Mouse (Mus musculus): ENCODE data around the gene Atrnl1. TPM values are rescaled to one million over a fixed set of nuclear protein-coding genes. Genes with fewer than 3 reads are reported as not detected.

Atrnl1 gene
- total and polyA plus RNA-seq, 2 experiments from 2014 or later, result 5.4 to 60.5 TPM

- ATAC-seq (ENCODE audit: low FRiP score) (no peak), DNase-seq (ENCODE audit: low spot score) (no peak)
- no peaks in the 10 kb centered on the region for H3K27me3 ChIP-seq (ENCODE audit: insufficient read depth, low read length)
- TF ChIP-seq CTCF (IDR thresholded peaks at IDR 0.05), result no peak
- no peak overlapping the region for H3K4me2 ChIP-seq (ENCODE audit: low read depth, low read length, poor library complexity, severe bottlenecking)
- H3K36me3 ChIP-seq (ENCODE audit: insufficient read depth, low read length), result no peaks in the 10 kb centered on the region
- H3K9me3 ChIP-seq (ENCODE audit: low read length), result no peaks in the 10 kb centered on the region
- H3K27ac ChIP-seq (ENCODE audit: low read depth, low read length), result no peak overlapping the region
- no peak overlapping the region for H3K9ac ChIP-seq (replicated peaks; ENCODE audit: low read length, poor library complexity, severe bottlenecking)
- H3K4me3 ChIP-seq (ENCODE audit: low read depth, low read length), result no peak overlapping the region
- H3K4me1 ChIP-seq (ENCODE audit: insufficient read depth, low read length), result no peaks in the 10 kb centered on the region
- 92% methylated on average over 7 of the region's 7 CpGs for WGBS
These were observed 271.1 kb downstream of the Atrnl1 start for GRCm38 (mm10) chr19:57881927-57882326.

- no peak overlapping the region for H3K27ac ChIP-seq (ENCODE audit: low read depth, low read length)
- no peak overlapping the region for H3K4me3 ChIP-seq (ENCODE audit: low read depth, low read length)
- H3K27me3 ChIP-seq (ENCODE audit: insufficient read depth, low read length), result no peaks in the 10 kb centered on the region
- no peaks in the 10 kb centered on the region for H3K9me3 ChIP-seq (ENCODE audit: low read length)
- TF ChIP-seq CTCF (IDR thresholded peaks at IDR 0.05), result no peak
- H3K4me1 ChIP-seq (ENCODE audit: insufficient read depth, low read length), result 0 out of 2 replicates have a peak, but pooled peaks cover 4% of the 10 kb centered on the region
- H3K9ac ChIP-seq (replicated peaks; ENCODE audit: low read length, poor library complexity, severe bottlenecking), result no peak overlapping the region
- H3K4me2 ChIP-seq (ENCODE audit: low read depth, low read length, poor library complexity, severe bottlenecking), result no peak overlapping the region
- ATAC-seq (ENCODE audit: low FRiP score) (no peak), DNase-seq (ENCODE audit: low spot score) (no peak)
- H3K36me3 ChIP-seq (ENCODE audit: insufficient read depth, low read length), result no peaks in the 10 kb centered on the region
- WGBS, result 89% methylated on average over 8 of the region's 8 CpGs
These were observed 278.0 kb downstream of the Atrnl1 start for GRCm38 (mm10) chr19:57888871-57889270.

DNA sequence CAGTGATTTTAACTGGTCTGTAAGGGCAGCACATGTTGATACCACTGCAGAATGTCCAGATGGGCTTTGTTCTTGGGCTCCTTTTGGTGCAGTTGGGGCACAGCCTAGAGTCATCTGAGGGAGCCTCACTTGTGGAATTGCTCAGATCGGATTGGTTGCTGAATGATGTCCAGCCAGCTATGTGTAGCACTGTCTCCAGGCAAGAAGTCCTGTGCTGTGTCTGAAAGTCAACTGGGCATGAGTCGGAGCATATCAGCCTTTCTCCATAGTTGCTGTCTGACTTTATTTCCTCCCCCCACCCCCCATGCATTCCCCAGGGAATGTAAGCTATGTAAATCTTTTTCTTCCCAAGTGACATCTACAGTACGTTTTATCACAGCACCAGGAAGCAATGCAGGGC lies 278.9 kb downstream of the Atrnl1 start:
- WGBS, result 60% methylated on average over 3 of the region's 3 CpGs
- H3K4me3 ChIP-seq (ENCODE audit: low read depth, low read length), result no peak overlapping the region
- no peak overlapping the region for H3K27ac ChIP-seq (ENCODE audit: low read depth, low read length)
- H3K9ac ChIP-seq (replicated peaks; ENCODE audit: low read length, poor library complexity, severe bottlenecking), result no peak overlapping the region
- H3K4me1 ChIP-seq (ENCODE audit: insufficient read depth, low read length), result 0 out of 2 replicates have a peak, but pooled peaks cover 4% of the 10 kb centered on the region
- no peak for TF ChIP-seq CTCF (IDR thresholded peaks at IDR 0.05)
- H3K4me2 ChIP-seq (ENCODE audit: low read depth, low read length, poor library complexity, severe bottlenecking), result no peak overlapping the region
- DNase-seq (ENCODE audit: low spot score) (no peak), ATAC-seq (ENCODE audit: low FRiP score) (no peak)
- no peaks in the 10 kb centered on the region for H3K36me3 ChIP-seq (ENCODE audit: insufficient read depth, low read length)
- H3K9me3 ChIP-seq (ENCODE audit: low read length), result no peaks in the 10 kb centered on the region
- H3K27me3 ChIP-seq (ENCODE audit: insufficient read depth, low read length), result no peaks in the 10 kb centered on the region

- Histone ChIP-seq H3K4me2 (ENCODE audit: low read depth, low read length, poor library complexity, severe bottlenecking) (no peak overlapping the region), H3K9ac (replicated peaks; ENCODE audit: low read length, poor library complexity, severe bottlenecking) (no peak overlapping the region), H3K36me3 (ENCODE audit: insufficient read depth, low read length) (no peaks in the 10 kb centered on the region), H3K4me3 (ENCODE audit: low read depth, low read length) (no peak overlapping the region), H3K27ac (ENCODE audit: low read depth, low read length) (no peak overlapping the region), H3K27me3 (ENCODE audit: insufficient read depth, low read length) (no peaks in the 10 kb centered on the region), H3K9me3 (ENCODE audit: low read length) (no peaks in the 10 kb centered on the region), H3K4me1 (ENCODE audit: insufficient read depth, low read length) (0 out of 2 replicates have a peak, but pooled peaks cover 4% of the 10 kb centered on the region)
- 32% methylated on average over 3 of the region's 3 CpGs for WGBS
- TF ChIP-seq CTCF (IDR thresholded peaks at IDR 0.05), result no peak
- ATAC-seq (ENCODE audit: low FRiP score), result no peak
- DNase-seq (ENCODE audit: low spot score), result no peak
These were observed 280.1 kb downstream of the Atrnl1 start for GRCm38 (mm10) chr19:57890954-57891353.

DNA sequence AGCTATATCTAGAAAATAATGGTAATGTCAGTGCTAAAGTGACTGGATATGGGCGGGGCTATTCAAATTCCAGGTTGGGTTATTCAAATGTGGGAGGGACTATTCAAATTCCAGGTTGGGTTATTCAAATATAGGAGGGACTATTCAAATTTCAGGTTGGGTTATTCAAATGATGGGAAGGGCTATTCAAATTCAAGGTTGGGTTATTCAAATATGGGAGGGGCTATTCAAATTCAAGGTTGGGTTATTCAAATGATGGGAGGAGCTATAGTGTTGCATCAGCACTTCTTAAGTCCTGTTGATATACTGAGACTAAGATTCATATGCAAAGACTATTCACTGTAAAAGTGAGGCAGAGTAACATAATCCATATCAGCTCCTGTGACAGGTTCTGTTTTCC lies 283.4 kb downstream of the Atrnl1 start:
- WGBS, result 41% methylated on average over 1 of the region's 1 CpGs
- H3K9ac ChIP-seq (replicated peaks; ENCODE audit: low read length, poor library complexity, severe bottlenecking), result no peak overlapping the region
- no peak for ATAC-seq (ENCODE audit: low FRiP score)

GRCm38 (mm10) chr19:57900037-57900436 lies 289.2 kb downstream of the Atrnl1 start:
- Histone ChIP-seq H3K9ac (replicated peaks; ENCODE audit: low read length, poor library complexity, severe bottlenecking) (no peak overlapping the region), H3K27ac (ENCODE audit: low read depth, low read length) (no peak overlapping the region), H3K9me3 (ENCODE audit: low read length) (no peaks in the 10 kb centered on the region), H3K4me2 (ENCODE audit: low read depth, low read length, poor library complexity, severe bottlenecking) (no peak overlapping the region), H3K36me3 (ENCODE audit: insufficient read depth, low read length) (no peaks in the 10 kb centered on the region), H3K27me3 (ENCODE audit: insufficient read depth, low read length) (no peaks in the 10 kb centered on the region), H3K4me1 (ENCODE audit: insufficient read depth, low read length) (no peaks in the 10 kb centered on the region), H3K4me3 (ENCODE audit: low read depth, low read length) (no peak overlapping the region)
- 74% methylated on average over 1 of the region's 1 CpGs for WGBS
- DNase-seq (ENCODE audit: low spot score), result peak; percentile 52
- no peak for ATAC-seq (ENCODE audit: low FRiP score)
- TF ChIP-seq CTCF (IDR thresholded peaks at IDR 0.05), result peak; percentile 74

More for the DNA sequence above, 283.4 kb downstream of the Atrnl1 start:
- no peak overlapping the region for H3K4me2 ChIP-seq (ENCODE audit: low read depth, low read length, poor library complexity, severe bottlenecking)
- no peaks in the 10 kb centered on the region for H3K9me3 ChIP-seq (ENCODE audit: low read length)
- H3K4me1 ChIP-seq (ENCODE audit: insufficient read depth, low read length), result 0 out of 2 replicates have a peak, but pooled peaks cover 4% of the 10 kb centered on the region
- no peak overlapping the region for H3K27ac ChIP-seq (ENCODE audit: low read depth, low read length)
- TF ChIP-seq CTCF (IDR thresholded peaks at IDR 0.05), result no peak
- H3K27me3 ChIP-seq (ENCODE audit: insufficient read depth, low read length), result no peaks in the 10 kb centered on the region
- no peak for DNase-seq (ENCODE audit: low spot score)
- H3K36me3 ChIP-seq (ENCODE audit: insufficient read depth, low read length), result no peaks in the 10 kb centered on the region
- no peak overlapping the region for H3K4me3 ChIP-seq (ENCODE audit: low read depth, low read length)
